ENCODE assay signal across 17 mouse cellular contexts in genomic region chr17:11413688-11414087, GRCm38 (mm10).
"Had no signal": no experiment of that assay in that cellular context is flagged by ENCODE, and none has a peak within 500 bp of the region (broad histone marks: within the 10 kb centered on the region; RNA-seq: fewer than 3 reads in every experiment).

No protein-coding gene starts in this region.

- H3K4me2 ChIP-seq: lung, embryonic 14.5 days; midbrain, embryonic 13.5 days; midbrain, embryonic 15.5 days; neural tube, embryonic 13.5 days; neural tube, embryonic 15.5 days had no signal

- H3K27me3 ChIP-seq: midbrain, embryonic 13.5 days; midbrain, embryonic 15.5 days; neural tube, embryonic 13.5 days; neural tube, embryonic 15.5 days had no signal

- H3K4me1 ChIP-seq: neural tube, embryonic 15.5 days had no signal

- H3K4me3 ChIP-seq: midbrain, embryonic 10.5 days; midbrain, embryonic 13.5 days; midbrain, embryonic 15.5 days; myocyte; neural tube, embryonic 13.5 days; neural tube, embryonic 15.5 days had no signal

- H3K9ac ChIP-seq: lung, embryonic 14.5 days; midbrain, embryonic 13.5 days; midbrain, embryonic 15.5 days; neural tube, embryonic 13.5 days; neural tube, embryonic 15.5 days had no signal

- H3K9me3 ChIP-seq: midbrain, embryonic 10.5 days; midbrain, embryonic 13.5 days; midbrain, embryonic 15.5 days; neural tube, embryonic 13.5 days; neural tube, embryonic 15.5 days had no signal

- H3K27ac ChIP-seq: midbrain, embryonic 10.5 days; midbrain, embryonic 13.5 days; midbrain, embryonic 15.5 days; neural tube, embryonic 13.5 days; neural tube, embryonic 15.5 days had no signal

- H3K36me3 ChIP-seq: midbrain, embryonic 10.5 days; midbrain, embryonic 13.5 days; midbrain, embryonic 15.5 days; neural tube, embryonic 13.5 days; neural tube, embryonic 15.5 days had no signal

- DNase-seq: lung, adult 18-20 months; lung, embryonic 14.5 days; lung, postnatal 10 days; lung, postnatal 4 days; right cerebral cortex, adult 18-20 months; right cerebral cortex, postnatal 25 days; right cerebral cortex, postnatal 4 days; spleen, adult 18-20 months; thymus, adult 18-20 months; thymus, postnatal 14 days; thymus, postnatal 36 days had no signal

- ATAC-seq: midbrain, embryonic 13.5 days; midbrain, embryonic 15.5 days had no signal
